Mouse (Mus musculus) frontal cortex, adult (tissue): ENCODE results near the gene Thada.

Experiments used
- ATAC-seq: cut with Nextera tagmentation; 2 replicates; pipeline ENCODE4 v1.9.2; 2017; ENCODE audit warnings: mild to moderate bottlenecking, moderate library complexity, mixed read lengths; ENCODE audit not compliant: low TSS enrichment

Thada gene

GRCm38 (mm10) chr17:84370385-84370784 is 95.6 kb downstream of the Thada start:
- ATAC-seq, result no peak

- ATAC-seq, result no peak
Observed at GRCm38 (mm10) chr17:84369769-84370168, 96.2 kb downstream of the Thada start.

GRCm38 (mm10) chr17:84368213-84369014 is 97.6 kb downstream of the Thada start:
- no peak for ATAC-seq

DNA sequence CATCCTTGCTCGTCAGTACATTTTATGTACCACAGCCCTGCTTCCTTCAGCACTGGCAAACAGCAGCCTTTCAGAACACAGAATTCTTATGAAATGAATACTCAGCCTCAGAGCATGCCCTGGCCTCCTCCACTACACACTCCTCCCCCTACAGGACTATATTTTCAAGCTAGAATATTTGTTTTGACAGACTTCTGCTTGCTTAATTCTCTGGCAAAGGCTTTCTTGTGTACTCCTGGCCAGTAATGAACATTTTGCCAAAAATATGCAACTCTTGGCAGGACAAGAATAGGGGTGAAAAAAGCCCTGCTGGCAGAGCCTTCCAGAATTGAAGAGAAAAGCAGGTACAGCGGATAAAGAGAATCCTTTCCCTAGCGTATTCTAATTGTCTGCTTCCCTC is 98.3 kb downstream of the Thada start:
- peak; percentile 50 for ATAC-seq

- ATAC-seq, result peak; percentile 29; the same call in 1 of the 2 replicates
Observed at GRCm38 (mm10) chr17:84365791-84366301, 100.2 kb downstream of the Thada start.

DNA sequence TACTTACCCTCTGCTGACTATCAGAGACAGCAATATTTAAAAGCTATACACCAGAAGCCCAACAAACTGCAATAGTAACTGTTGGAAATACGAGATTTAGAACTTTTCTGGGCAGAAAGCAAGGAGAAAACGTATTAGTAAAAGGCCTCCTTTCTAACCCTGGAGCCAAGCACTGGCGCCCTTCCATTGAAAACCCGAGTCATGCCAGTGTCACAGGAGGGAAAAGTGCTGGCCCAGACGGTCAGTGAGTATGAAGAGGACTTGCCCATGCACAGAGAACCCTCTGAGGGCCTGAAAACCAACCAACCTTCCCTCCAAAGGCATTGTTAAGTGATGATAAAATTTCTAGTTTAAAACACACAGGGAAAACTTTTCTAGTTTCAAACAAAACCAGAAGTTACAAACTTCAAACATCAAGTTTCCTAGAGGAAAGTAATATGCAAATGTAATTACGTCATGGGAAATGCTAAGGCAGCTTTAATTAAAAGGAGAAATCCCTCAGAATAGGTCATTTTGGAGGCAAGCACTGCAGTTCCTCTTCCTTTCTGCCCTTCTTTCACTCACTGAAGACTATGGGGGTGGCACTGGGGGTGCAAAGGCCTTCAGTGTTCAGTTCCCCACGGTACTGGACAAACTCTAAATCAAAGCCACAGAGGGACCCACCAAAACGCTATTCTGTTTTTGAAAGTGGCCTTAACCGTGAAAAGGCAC is 100.8 kb downstream of the Thada start:
- no peak for ATAC-seq

DNA sequence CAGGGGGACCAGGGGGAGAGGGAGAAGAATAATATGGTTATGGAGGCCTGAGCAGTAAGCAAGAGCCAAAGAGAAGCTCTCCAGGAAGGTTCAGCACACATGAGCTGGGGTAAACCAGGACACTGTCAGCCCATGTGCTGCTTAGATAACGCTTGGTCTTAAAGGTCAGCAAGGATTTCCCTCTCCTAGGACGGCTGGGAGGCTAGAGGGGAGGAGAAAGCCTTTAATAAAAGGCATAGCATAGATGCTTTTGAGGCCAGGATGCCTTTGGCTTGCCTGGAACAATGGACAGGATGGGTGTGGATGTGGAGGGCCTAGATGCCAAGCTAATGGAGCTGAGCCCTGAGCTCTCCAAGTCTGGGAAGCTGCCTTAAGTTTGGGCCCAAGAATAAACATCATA is 102.6 kb downstream of the Thada start:
- no peak for ATAC-seq

DNA sequence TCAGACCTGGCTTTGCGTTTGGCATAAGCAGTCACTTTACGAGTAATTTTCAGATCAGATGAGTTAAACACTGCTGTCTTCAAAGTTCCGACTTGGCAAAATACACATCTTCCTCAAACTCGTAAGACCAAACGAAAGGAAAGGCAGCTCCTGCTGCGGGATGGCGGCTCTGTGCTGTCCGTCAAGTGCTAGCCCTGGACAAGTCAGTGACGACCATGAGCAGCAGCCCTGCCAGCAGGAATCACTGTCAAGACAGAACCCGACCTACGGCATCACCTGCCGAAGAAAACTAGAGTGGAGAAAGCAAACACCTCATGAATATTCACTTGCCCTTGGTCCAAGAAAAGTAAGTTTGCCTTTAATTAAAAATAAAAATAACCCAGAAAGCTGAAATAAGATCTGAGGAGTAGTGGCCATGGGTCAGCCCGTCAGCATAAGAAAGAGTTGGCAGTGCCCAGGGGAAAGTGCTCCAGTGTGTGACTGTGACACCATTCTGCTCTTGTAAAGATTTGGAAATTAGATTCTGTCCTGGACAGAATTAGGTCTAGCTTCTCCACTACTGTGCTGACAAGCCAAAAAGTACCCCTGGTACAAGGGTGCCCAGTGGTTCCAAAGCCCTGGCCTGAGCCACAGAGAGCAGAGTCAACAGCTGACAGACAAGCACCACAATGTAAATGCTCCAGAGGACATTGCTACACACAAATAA is 103.3 kb downstream of the Thada start:
- ATAC-seq, result no peak

- ATAC-seq, result no peak
Observed at GRCm38 (mm10) chr17:84361006-84361405, 105.0 kb downstream of the Thada start.

GRCm38 (mm10) chr17:84359810-84360209 is 106.2 kb downstream of the Thada start:
- ATAC-seq, result no peak

DNA sequence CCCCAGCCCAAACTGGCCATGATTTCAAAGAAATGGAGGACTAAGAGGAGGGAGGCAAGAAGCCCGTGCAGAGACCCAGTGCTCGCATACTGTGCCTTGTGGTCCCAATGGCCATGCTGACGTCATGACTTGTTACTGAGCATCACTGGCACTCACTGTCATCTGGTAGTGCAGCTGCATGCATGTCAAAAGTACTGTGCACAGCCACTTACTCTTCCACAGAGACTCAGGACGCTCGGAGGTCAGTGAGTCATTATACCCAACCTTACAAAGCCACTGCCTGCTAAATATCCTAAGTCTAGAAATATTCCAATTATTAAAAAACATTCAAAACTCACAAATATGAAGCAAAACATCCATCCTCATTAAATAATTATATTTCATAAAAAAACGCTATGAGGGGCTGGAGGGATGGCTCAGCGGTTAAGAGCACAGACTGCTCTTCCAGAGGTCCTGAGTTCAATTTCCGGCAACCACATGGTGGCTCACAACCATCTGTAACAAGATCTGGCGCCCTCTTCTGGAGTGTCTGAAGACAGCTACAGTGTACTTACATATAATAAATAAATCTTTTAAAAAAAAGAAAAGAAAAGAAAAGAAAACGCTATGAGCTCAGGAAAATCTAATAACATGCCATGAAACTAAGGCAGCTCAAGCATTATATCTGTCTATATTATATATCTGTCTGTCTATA is 106.9 kb downstream of the Thada start:
- no peak for ATAC-seq

DNA sequence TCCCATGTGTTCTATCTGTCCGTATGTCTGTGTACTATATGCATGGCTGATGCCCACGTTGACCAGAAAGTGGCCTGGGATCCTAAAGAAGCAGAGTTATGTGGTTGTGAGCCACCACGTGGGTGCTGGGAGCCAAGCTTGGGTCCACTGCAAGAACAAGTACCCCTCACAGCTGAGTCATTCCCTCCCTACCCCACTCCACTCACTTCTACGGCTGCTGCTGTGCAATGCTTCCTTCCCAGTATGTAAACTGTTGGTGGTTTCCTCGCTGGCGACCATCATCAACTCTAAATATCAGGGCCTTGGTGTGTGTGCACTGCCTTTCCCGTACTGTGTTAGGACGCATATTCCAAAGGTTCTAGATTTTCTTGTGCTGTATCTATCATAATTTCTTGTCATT is 108.2 kb downstream of the Thada start:
- ATAC-seq, result no peak

DNA sequence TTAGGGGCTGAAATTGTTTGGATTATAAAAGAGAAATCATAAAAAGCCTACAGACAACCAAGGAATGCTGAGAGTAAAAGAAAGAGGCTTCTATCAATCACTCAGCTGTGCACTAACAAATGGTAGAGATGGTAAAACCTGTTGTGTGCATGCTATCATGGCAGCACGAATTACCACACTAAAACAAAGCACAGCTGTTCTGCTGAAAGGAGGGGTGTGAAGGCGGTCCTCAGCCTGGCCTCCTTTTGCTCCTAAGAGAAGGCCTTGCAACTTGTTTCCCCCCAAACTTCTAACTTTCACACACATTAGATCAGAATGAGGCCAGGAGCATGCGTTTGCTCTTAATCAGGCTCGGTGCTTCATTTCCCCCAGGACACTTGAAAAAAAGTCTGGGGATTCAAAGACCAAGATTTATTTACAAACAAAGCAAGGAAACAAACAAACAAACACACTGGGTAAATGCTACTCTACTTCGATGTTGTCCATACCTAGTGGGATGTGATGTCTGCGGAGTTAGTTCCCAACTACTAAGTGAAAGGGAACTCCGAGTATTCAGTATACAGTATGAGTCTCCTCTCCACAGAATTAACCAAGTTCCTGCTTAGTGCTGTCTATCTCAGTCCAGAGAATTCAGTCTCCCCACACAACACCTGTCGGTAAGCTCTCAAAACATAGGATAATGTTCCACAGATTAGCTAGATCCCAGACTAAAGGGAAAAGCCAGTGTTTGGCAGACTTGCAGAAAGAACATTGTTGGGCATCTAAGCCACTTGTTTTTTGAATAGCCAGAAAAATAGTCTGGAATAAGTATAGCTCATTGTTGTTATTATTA is 109.7 kb downstream of the Thada start:
- no peak for ATAC-seq

GRCm38 (mm10) chr17:84355006-84355405 is 111.0 kb downstream of the Thada start:
- ATAC-seq, result no peak

GRCm38 (mm10) chr17:84353902-84354311 is 112.1 kb downstream of the Thada start:
- ATAC-seq, result no peak

DNA sequence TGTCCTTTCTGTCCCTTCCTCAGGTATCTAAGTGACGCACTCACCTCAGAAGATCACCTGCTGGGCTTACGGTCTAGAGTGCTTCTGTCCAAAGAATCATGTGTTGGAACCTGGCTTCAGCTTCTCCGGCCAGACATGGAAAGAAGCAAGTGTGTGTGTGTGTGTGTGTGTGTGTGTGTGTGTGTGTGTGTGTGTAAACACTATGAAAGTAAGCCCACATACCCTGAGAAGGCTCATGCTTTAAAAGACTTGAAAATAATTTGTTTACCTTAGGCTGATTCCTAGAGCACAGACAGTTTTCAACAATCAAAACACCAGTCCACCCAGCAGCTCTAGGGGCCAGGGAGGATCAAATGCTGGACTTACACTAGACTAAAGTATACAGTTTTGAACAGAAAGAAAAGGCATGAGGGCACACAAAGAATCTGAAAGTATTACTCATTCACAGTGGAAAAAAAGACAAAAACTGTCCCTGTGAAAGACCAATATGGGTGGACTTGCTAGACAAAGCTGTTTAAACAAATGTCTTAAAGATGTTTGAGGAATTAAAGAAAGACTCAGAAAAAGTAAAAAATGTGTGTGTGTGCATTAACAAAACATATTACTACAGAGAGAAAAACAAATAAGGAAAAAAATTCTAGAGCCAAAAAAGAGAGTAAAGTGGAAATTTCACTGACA is 112.6 kb downstream of the Thada start:
- no peak for ATAC-seq

DNA sequence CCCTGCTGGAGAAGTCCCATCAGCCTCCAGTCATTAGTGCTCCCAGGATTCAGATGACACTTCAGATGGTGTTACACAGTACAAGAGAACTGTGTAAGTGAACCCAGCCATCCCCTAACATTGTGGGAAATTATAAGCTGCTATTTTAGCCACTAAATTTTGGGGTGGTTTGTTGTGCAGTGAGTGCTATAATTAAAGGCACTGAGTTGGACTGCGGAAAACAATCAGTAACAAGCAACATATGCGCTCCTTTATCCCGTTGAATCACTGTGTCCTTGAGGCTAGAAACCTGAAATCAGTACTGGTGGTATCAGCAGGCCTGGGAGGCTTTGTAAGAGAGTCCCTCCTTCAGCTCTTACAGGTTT is 113.2 kb downstream of the Thada start:
- no peak for ATAC-seq

DNA sequence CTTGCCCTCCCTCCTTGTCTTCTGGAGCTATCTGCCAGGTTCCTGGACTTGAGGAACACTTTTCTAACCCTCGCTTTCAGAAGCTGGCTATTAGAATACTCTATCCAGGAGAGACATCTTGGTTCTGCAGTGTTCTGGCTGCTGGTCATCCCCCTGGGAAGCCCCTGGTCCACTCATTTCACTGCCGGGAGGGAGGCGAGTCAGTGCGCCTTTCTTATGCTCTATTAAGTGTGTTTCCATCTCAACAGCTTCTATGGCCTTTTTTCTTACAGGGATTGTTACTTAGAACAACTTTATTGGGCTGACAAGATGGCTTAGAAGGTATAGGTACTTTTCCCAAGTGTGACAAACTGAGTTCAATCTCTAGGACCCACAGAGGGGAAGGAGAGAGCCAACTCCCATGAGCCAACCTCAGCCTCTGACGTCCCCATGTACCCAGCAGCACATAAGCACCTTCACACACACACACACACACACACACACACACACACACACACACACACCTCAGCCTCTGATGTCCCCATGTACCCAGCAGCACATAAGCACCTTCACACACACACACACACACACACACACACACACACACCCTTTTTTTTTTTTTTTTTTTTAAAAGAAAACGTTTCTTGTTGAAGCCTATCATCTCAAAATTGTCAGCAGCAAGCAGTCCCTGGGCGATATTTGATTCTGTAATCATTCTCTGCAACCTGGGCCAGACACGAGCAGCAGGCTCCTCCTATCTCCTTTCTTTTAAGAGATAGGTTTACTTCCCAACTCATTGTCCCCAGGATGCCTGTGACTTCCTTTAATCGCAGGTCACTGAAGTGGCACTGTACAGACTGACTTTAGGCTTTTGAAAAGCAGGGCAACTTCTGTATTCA is 113.9 kb downstream of the Thada start:
- ATAC-seq, result no peak

DNA sequence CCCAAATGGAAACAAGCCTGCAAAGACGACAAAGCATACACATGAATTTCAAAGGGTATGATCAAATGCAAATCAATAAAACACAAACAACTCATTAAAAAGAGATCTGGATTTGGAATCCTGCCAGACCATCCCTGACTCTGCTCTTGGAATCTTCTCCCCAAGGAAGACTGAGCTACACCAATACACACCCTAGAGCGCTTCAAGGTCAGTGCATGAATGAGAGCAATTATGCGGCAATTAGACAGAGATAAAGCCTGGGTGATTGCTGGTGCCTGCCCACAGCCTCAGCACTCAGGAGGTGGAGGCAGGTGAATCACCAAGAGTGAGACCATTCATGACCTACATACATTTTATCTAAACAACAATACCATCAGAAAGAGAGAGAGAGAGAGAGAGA is 114.7 kb downstream of the Thada start:
- peak; percentile 38; the same call in 1 of the 2 replicates for ATAC-seq
